Comparison of ENCODE assay signal across 28 mouse cellular contexts in the genomic region with DNA sequence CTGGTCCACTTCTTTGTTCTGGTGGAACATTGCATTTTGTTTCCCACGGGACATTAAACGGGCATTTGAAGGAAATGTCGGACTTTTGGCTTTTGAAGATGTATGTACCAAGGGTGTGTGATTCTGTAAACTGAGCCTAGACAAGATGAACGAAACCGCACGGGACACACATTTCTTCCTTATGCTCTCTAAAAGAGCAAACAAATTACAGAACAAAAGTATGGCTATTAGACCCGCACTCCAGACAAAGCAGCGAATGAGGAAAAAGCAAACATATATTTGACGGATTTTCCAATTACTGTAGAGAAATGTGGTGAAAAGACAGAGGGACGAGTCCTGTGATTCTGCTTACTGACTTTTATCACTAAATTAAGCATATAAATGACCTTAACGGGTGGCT. TPM values are rescaled to one million over a fixed set of nuclear protein-coding genes. Genes with fewer than 3 reads are reported as not detected.
DNase-seq lines count a peak whose midpoint lies in the region; ATAC-seq and TF ChIP-seq lines count a peak whose summit lies in the region.
"Had no signal": no experiment of that assay in that cellular context is flagged by ENCODE, and none has a peak within 500 bp of the region (broad histone marks: within the 10 kb centered on the region; RNA-seq: fewer than 3 reads in every experiment).

No protein-coding gene starts in this region.

- no peaks in the 10 kb centered on the region for H3K9me3 ChIP-seq in forebrain, embryonic 14.5 days (replicated peaks; ENCODE audit: control insufficient read depth, low read length)
- H3K9me3 ChIP-seq in forebrain, embryonic 12.5 days: no peaks in the 10 kb centered on the region
- no peaks in the 10 kb centered on the region for H3K9me3 ChIP-seq in lung, embryonic 14.5 days (ENCODE audit: low read depth, low read length)
- no peaks in the 10 kb centered on the region for H3K9me3 ChIP-seq in midbrain, embryonic 12.5 days
- no peaks in the 10 kb centered on the region for H3K9me3 ChIP-seq in neural tube, embryonic 13.5 days
- H3K9me3 ChIP-seq: embryonic facial prominence, embryonic 12.5 days; heart, embryonic 13.5 days had no signal

- no peak overlapping the region for H3K9ac ChIP-seq in forebrain, embryonic 14.5 days (ENCODE audit: low read length)
- H3K9ac ChIP-seq in forebrain, embryonic 12.5 days: no peak overlapping the region
- no peak overlapping the region for H3K9ac ChIP-seq in lung, embryonic 14.5 days
- H3K9ac ChIP-seq in midbrain, embryonic 12.5 days (replicated peaks): no peak overlapping the region
- no peak overlapping the region for H3K9ac ChIP-seq in neural tube, embryonic 13.5 days
- H3K9ac ChIP-seq: embryonic facial prominence, embryonic 12.5 days; heart, embryonic 13.5 days had no signal

- no peak overlapping the region for H3K4me3 ChIP-seq in forebrain, embryonic 14.5 days (ENCODE audit: low read depth, low read length)
- no peak overlapping the region for H3K4me3 ChIP-seq in forebrain, embryonic 12.5 days (replicated peaks)
- no peak overlapping the region for H3K4me3 ChIP-seq in lung, embryonic 14.5 days (ENCODE audit: low read depth, low read length)
- peak overlapping the region; percentile 30; the same call in 1 of the 2 replicates for H3K4me3 ChIP-seq in midbrain, embryonic 12.5 days
- H3K4me3 ChIP-seq in neural tube, embryonic 13.5 days: no peak overlapping the region
- H3K4me3 ChIP-seq: erythroblast, embryonic 14.5 days; myocyte had no signal

- H3K36me3 ChIP-seq in forebrain, embryonic 14.5 days (ENCODE audit: control insufficient read depth, insufficient read depth, low read length): no peaks in the 10 kb centered on the region
- H3K36me3 ChIP-seq in forebrain, embryonic 12.5 days (replicated peaks): no peaks in the 10 kb centered on the region
- H3K36me3 ChIP-seq in lung, embryonic 14.5 days (ENCODE audit: insufficient read depth): no peaks in the 10 kb centered on the region
- H3K36me3 ChIP-seq in midbrain, embryonic 12.5 days: no peaks in the 10 kb centered on the region
- H3K36me3 ChIP-seq in neural tube, embryonic 13.5 days: no peaks in the 10 kb centered on the region
- H3K36me3 ChIP-seq: embryonic facial prominence, embryonic 12.5 days; G1E; heart, embryonic 13.5 days had no signal

- no peak for ATAC-seq in forebrain, embryonic 14.5 days
- ATAC-seq in forebrain, embryonic 12.5 days (ENCODE audit: low FRiP score): no peak
- ATAC-seq in lung, embryonic 14.5 days (ENCODE audit: insufficient read depth): no peak
- no peak for ATAC-seq in midbrain, embryonic 12.5 days (ENCODE audit: low FRiP score, low read depth)
- no peak for ATAC-seq in neural tube, embryonic 13.5 days (ENCODE audit: low read depth)
- ATAC-seq: activated CD4-positive, CD25-positive, alpha-beta regulatory T cell, adult 4 months; inflammation-experienced regulatory T-cells, adult 6 months had no signal

- H3K27ac ChIP-seq in forebrain, embryonic 14.5 days (ENCODE audit: low read depth, low read length): no peak overlapping the region
- no peak overlapping the region for H3K27ac ChIP-seq in forebrain, embryonic 12.5 days
- no peak overlapping the region for H3K27ac ChIP-seq in lung, embryonic 14.5 days (ENCODE audit: low read depth)
- peak overlapping the region; percentile 11; the same call in 1 of the 2 replicates for H3K27ac ChIP-seq in midbrain, embryonic 12.5 days (replicated peaks)
- no peak overlapping the region for H3K27ac ChIP-seq in neural tube, embryonic 13.5 days (replicated peaks)
- H3K27ac ChIP-seq: embryonic facial prominence, embryonic 12.5 days; heart, embryonic 13.5 days had no signal

- H3K4me2 ChIP-seq in forebrain, embryonic 14.5 days (ENCODE audit: low read length): no peak overlapping the region; the same call in 1 of the 2 replicates
- no peak overlapping the region for H3K4me2 ChIP-seq in forebrain, embryonic 12.5 days
- no peak overlapping the region for H3K4me2 ChIP-seq in lung, embryonic 14.5 days
- H3K4me2 ChIP-seq in midbrain, embryonic 12.5 days (replicated peaks): no peak overlapping the region
- H3K4me2 ChIP-seq in neural tube, embryonic 13.5 days: 0 out of 2 replicates have a peak overlapping the region, but pooled peaks have one; percentile 43

- 0% methylated on average over 11 of the region's 11 CpGs for WGBS in forebrain, embryonic 14.5 days
- 0% methylated on average over 11 of the region's 11 CpGs for WGBS in forebrain, embryonic 12.5 days
- 2% methylated on average over 11 of the region's 11 CpGs for WGBS in lung, embryonic 14.5 days
- under 1% methylated on average over 11 of the region's 11 CpGs for WGBS in midbrain, embryonic 12.5 days
- under 1% methylated on average over 11 of the region's 11 CpGs for WGBS in neural tube, embryonic 13.5 days

- DNase-seq in forebrain, embryonic 14.5 days (ENCODE audit: low spot score): peak; percentile 24
- DNase-seq in lung, embryonic 14.5 days: peak; percentile 25
- DNase-seq in lung, adult 18-20 months: no peak
- DNase-seq in gastrocnemius, adult 18-20 months (ENCODE audit: low spot score): no peak
- no peak for DNase-seq in ovary, postnatal 14 days (ENCODE audit: low spot score)
- DNase-seq: cerebellum, adult 11 months; liver; lung, postnatal 14 days; thymus, postnatal 14 days had no signal

- no peak for TF ChIP-seq CTCF in lung, embryonic 14.5 days (IDR thresholded peaks at IDR 0.05; ENCODE audit: low read depth)

- peaks cover 85% of the 10 kb centered on the region for H3K27me3 ChIP-seq in forebrain, embryonic 14.5 days (replicated peaks; ENCODE audit: control insufficient read depth, insufficient read depth, low read length)
- H3K27me3 ChIP-seq in forebrain, embryonic 12.5 days: peaks cover 96% of the 10 kb centered on the region
- H3K27me3 ChIP-seq in lung, embryonic 14.5 days (ENCODE audit: insufficient read depth, low read length): peaks cover 85% of the 10 kb centered on the region
- peaks cover 95% of the 10 kb centered on the region for H3K27me3 ChIP-seq in midbrain, embryonic 12.5 days
- H3K27me3 ChIP-seq in neural tube, embryonic 13.5 days: peaks cover 100% of the 10 kb centered on the region

- peaks cover 7% of the 10 kb centered on the region for H3K4me1 ChIP-seq in forebrain, embryonic 14.5 days (ENCODE audit: control insufficient read depth, insufficient read depth, low read length)
- peaks cover 47% of the 10 kb centered on the region for H3K4me1 ChIP-seq in forebrain, embryonic 12.5 days
- H3K4me1 ChIP-seq in lung, embryonic 14.5 days (ENCODE audit: insufficient read depth): no peaks in the 10 kb centered on the region
- peaks cover 47% of the 10 kb centered on the region for H3K4me1 ChIP-seq in midbrain, embryonic 12.5 days
- peaks cover 24% of the 10 kb centered on the region for H3K4me1 ChIP-seq in neural tube, embryonic 13.5 days (replicated peaks)

RNA-seq across cellular contexts. Expression of gene Sox14, which starts 7.9 kb away (rescaled TPM):
- 2.8 and 3.6 TPM in 2 replicates for polyA plus RNA-seq in forebrain, embryonic 14.5 days (2014; fragmentation: Nextera tagmentation; extraction: Ambion mirVana)
- 4.7 and 6.6 TPM in 2 replicates for polyA plus RNA-seq in forebrain, embryonic 12.5 days (2016; fragmentation: Nextera tagmentation; extraction: Ambion mirVana)
- 0.09 TPM in 1 of 2 replicates, not detected in the other for polyA plus RNA-seq in lung, embryonic 14.5 days (2014; fragmentation: Nextera tagmentation; extraction: Ambion mirVana)
- polyA plus RNA-seq in midbrain, embryonic 12.5 days (2016; fragmentation: Nextera tagmentation; extraction: Ambion mirVana): 40.3 and 43.4 TPM in 2 replicates
- 10.2 and 11.3 TPM in 2 replicates for polyA plus RNA-seq in neural tube, embryonic 13.5 days (2015; fragmentation: Nextera tagmentation; extraction: Ambion mirVana)
- total RNA-seq in gastrocnemius, adult 18-20 months (2021): not detected
- total RNA-seq: adrenal gland, postnatal 14 days; gastrocnemius, adult 8-10 months; heart, postnatal 25 days; left cerebral cortex, postnatal 25 days; megakaryocyte, adult 5-6 weeks had no signal
- polyA plus RNA-seq: activated CD4-positive, CD25-positive, alpha-beta regulatory T cell, adult 4 months; erythroblast, embryonic 14.5 days; G1E; heart, embryonic 13.5 days; inflammation-experienced regulatory T-cells, adult 6 months; kidney, embryonic 14.5 days; large intestine, adult 2 months; liver, embryonic 16.5 days; myocyte; small intestine, adult 2 months had no signal

Comparison
In these comparisons a context has a peak if more than half of its experiments do, and no peak if none do; other contexts are left out.
1. DNase-seq: peak in forebrain, embryonic 14.5 days (single experiment) and lung, embryonic 14.5 days (single experiment); none in lung, adult 18-20 months (0 of 2), gastrocnemius, adult 18-20 months (single experiment) and ovary, postnatal 14 days (single experiment).